Mouse (Mus musculus) testis, adult 2 months (tissue): ENCODE measurements around the gene Lcor.

ENCODE experiments used
- CTCF ChIP-seq: fragments of 200-500 bp; IDR thresholded peaks from 2 replicates; pipeline ENCODE4 v1.5.1; 2012; ENCODE audit warnings: low read depth, mild to moderate bottlenecking, inconsistent platforms, low read length, moderate library complexity; ENCODE audit not compliant: control insufficient read depth, insufficient read depth, insufficient replicate concordance
- POLR2A ChIP-seq: fragments of 200-500 bp; IDR thresholded peaks from 2 replicates; pipeline ENCODE4 v1.6.1; 2012; ENCODE audit warnings: low read depth, mild to moderate bottlenecking, inconsistent platforms, low read length, moderate library complexity; ENCODE audit not compliant: control insufficient read depth

- no peak for TF ChIP-seq CTCF
- TF ChIP-seq POLR2A = no peak
Measured at GRCm38 (mm10) chr19:41600647-41601046, 118.2 kb downstream of the Lcor start.
